Mouse (Mus musculus) kidney, postnatal 4 days (tissue): ENCODE measurements around the gene Agfg2.
"Not testable (repeated sequence)": the region's sequence is repeated elsewhere in the genome, so short reads cannot be mapped to it uniquely, and the experiment has no call there.

Experiments
- DNase-seq, 2 experiments: peaks; one replicate each; pipeline ENCODE4 v3.0.0; 2021; ENCODE audit warnings: mixed read lengths in 2 of 2

Gene Agfg2

DNA sequence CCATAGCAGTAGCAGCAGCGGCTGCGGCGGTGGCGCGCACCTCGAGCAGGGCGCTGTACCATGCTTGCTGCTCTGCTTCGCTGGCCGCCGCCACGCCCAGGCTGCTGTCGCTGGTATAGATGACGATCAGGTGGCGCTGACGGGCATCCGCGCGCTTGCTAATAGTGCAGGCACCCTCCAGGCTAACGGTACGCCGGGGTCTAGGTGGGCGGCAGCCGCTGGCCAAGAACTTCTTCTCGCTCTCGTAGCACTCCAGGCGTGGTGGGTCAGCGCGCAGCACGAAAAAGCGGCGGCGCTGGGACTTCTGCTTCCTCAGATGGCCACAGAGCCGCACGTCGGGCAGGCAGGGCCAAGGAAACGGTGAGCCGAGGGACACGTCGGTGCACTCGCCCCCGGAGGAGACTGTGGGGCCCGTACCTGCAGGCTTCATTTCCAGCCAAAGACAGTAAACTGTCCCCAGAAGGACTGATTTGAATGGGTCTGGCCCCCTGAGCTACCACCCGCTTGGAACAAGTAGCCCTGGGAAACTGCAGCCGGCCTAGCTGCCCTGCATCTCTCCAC lies 39.4 kb downstream of the Agfg2 start:
- DNase-seq: peak; percentile 54 to 68

GRCm38 (mm10) chr5:137644484-137644883 lies 40.0 kb downstream of the Agfg2 start:
- DNase-seq: no peak

DNA sequence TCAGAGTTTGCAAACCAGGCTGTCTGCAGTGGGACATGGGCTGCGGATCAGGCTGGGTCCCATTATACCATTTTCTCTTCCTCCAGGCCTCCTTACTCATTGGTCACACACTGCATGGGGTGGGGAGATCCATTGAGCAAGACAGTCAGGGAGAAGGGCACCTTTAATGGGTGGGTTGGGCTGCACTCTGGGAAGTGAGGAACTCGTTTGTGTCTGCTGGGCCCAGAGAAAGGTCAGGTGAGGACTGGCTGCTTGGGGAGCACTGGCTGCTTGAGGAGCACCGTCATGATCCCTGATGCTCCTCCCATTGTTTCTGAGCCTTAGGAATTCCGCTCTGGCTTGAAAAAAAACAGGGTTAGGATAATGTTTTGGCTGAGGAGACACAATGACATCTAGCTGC lies 41.6 kb downstream of the Agfg2 start:
- DNase-seq: no peak

DNA sequence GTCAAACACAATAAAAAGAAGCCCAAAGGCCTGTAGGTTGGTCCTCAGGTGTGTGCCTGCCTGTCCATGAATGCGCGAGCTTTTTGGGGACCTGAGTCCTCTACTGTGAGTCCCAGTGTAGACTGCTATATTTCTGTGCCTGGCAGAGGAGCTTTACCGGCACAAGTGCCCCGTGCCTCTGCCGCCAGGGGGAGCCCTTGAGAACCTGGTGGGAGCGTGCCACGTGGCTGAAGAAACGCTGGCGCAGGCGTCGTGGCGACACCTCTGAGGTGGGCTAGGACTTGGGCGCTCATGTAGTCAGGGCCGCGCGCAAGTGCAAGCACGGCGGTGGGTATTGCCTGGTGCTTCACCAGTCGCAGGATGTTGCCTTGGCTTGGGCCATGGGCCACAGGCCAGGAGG lies 43.5 kb downstream of the Agfg2 start, which contains the start of gene Sap25:
Gene Sap25, plus strand, starts transcription at position 281 of the 400 bp plus-strand sequence.
- peak; percentile 57 to 61 for DNase-seq

DNA sequence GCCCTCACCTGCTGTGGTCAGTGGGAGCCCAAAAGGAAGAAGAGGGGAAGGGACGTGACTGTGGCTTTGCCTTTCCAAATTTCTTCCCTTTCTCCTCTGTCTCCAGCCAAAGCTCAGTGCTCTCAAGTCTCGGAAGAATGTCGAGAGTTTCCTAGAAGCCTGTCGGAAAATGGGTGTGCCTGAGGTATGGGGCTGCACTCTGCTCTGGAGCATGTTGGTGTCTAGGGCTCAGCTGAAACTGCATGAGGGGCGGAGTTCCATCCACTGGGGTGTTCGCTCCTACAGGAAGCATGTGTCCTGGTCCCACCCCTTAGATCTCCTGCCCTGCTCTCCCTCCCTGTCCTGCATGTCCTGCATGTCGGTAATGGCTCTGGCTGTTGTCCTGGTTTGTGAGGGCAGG lies 45.1 kb downstream of the Agfg2 start:
- DNase-seq: no peak

DNA sequence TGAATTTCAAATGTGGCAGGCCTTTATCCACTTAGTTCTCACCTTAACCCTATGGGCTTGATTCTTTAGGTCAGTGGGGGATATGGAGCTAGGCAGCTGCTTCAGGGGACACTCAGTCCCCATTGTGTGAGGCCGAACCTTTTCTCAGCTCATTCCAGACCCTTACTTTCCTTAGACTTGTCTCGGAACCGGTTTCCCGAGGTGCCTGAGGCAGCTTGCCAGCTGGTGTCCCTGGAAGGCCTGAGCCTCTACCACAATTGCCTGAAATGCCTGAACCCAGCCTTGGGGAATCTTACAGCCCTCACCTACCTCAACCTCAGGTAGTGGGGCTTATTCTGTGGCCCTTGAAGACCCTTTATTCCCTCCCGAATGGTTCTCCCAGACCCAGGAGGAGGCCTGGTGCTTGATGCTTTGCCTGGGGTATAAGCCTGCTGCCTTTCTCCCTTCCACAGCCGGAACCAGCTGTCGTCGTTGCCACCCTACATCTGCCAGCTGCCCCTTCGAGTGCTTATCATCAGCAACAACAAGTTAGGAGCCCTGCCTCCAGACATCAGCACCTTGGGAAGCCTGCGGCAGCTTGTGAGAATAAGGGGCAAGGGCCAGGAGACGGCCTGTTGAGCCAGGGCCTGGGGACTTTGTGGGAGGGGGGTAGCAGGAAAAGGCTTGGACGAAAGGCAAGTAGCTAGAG lies 51.0 kb downstream of the Agfg2 start:
- no peak for DNase-seq

- no peak for DNase-seq
Measured at GRCm38 (mm10) chr5:137631591-137631990, 52.9 kb downstream of the Agfg2 start.

DNA sequence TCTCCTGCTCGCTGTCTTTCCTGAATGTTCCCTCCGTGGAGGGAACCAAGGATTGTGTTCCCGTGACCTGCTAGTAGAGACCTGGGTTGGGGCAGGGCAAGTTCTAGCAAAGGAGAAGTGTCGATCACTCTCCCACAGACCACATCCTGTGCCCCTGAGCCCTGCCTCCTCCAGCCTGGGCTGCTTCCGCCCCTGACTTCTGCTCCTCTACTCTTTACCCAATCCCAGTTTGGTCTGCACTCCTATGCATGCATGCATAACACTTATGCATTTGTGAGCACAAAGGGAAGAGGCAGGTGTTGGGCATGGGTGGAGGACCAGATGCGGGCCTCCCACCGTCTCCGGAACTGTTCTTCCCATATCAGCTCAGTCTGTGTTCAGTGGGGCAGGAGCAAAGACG lies 53.4 kb downstream of the Agfg2 start:
- peak; percentile 54 to 70 for DNase-seq

GRCm38 (mm10) chr5:137630602-137631001 lies 53.9 kb downstream of the Agfg2 start:
- DNase-seq: peak; percentile 67 to 77

GRCm38 (mm10) chr5:137629906-137630545 lies 54.5 kb downstream of the Agfg2 start:
- DNase-seq: peak; percentile 66 to 79

DNA sequence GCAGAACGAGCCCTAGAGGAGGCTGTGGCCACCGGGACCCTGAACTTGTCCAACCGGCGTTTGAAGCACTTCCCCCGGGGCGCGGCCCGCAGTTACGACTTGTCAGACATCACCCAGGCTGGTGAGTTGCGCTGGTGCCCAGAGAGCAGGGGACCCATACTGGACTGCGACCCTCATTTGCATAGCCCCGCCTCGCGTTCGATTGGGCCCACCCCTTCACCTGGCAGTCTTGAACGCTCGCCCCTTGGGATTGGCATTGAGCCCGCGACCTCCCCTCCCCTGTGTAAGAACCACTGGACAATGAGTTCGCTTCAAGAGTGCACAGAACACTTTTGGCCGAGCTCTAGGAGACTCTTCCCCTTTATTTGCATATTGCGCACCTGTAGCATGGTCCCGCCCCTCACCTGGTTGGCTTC lies 55.2 kb downstream of the Agfg2 start:
- DNase-seq: peak; percentile 84 to 90

GRCm38 (mm10) chr5:137628498-137629305 lies 55.8 kb downstream of the Agfg2 start, which contains the start of the genes Fbxo24, Lrch4 and Gm20605:
Gene Fbxo24, minus strand, starts transcription at chr5:137629002.
Gene Lrch4, plus strand, starts transcription at chr5:137629121.
Gene Gm20605, plus strand, starts transcription at chr5:137629175.
- peak; percentile 98 to 100 for DNase-seq

- peak in 1 of 2 experiments; percentile 65 for DNase-seq
Measured at GRCm38 (mm10) chr5:137627991-137628390, 56.5 kb downstream of the Agfg2 start.

- DNase-seq: no peak
Measured at GRCm38 (mm10) chr5:137623937-137624530, 60.5 kb downstream of the Agfg2 start.

GRCm38 (mm10) chr5:137615347-137615746 lies 69.2 kb downstream of the Agfg2 start:
- no peak for DNase-seq

DNA sequence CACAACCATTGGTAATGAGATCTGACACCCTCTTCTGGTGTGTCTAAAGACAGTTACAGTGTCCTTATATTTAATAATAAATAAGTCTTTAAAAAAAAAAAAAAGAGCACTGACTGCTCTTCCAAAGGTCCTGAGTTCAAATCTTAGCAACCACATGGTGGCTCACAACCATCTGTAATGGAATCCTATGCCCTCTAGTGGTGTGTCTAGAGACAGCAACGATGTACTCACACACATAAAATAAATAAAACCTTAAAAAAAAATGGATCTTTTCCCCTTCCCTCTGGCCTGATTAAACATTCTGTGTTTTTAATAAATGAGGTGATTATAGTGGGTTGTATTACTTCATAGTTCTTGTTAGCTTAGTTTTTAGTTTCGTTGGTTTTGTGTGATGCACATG lies 69.6 kb downstream of the Agfg2 start:
- DNase-seq: not testable (repeated sequence)

GRCm38 (mm10) chr5:137613550-137613949 lies 71.0 kb downstream of the Agfg2 start, which contains the start of gene Pcolce:
Gene Pcolce, minus strand, starts transcription at chr5:137613784.
- DNase-seq: peak; percentile 40 to 47

DNA sequence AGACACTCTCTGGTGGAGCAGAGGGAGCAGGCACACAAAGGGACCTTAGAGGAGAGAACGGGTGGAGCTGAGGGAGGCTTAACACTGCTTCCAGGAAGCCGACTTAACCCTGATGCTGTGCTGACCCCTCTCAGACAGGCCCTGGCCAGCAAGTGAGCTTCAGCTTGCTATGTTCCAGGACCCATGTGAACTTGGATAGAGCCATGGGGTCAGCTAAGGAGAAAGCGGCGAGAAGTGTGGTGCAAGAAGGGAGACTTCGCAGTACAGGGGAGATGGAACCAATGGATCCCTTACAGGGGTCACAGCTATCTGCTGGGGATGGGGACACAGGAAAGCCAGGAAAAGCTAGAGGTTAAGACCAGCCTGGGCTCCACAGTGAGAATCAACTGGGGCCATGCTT lies 71.5 kb downstream of the Agfg2 start:
- DNase-seq: no peak

GRCm38 (mm10) chr5:137611245-137611602 lies 73.3 kb downstream of the Agfg2 start:
- DNase-seq: peak; percentile 81 to 88

- DNase-seq: peak; percentile 85 to 92
Measured at GRCm38 (mm10) chr5:137610548-137611244, 73.8 kb downstream of the Agfg2 start.

- no peak for DNase-seq
Measured at GRCm38 (mm10) chr5:137610056-137610455, 74.5 kb downstream of the Agfg2 start.

DNA sequence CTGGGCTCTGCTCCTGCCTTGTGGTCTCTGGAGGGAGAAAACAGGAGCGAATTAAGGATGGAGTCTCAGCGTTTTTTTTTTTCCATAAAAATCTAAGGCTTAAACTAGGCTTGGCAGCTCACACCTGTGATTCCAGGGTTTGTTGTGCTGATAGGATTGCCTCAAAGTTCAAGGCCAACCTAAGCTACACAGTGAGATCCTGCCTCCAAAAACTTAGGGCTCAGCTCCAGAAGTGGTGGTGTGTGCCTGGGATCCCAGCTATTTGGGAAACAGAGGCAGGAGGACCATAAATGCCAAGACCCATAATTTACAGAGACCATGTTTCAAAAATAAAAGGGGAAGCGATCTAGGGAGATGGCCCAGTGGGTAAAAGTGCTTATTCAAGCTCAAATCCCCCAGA lies 75.2 kb downstream of the Agfg2 start:
- DNase-seq: no peak
